Mouse (Mus musculus): ENCODE data around the gene Polq.
"Not testable (repeated sequence)": the region's sequence is repeated elsewhere in the genome, so short reads cannot be mapped to it uniquely, and the experiment has no call there.

Gene Polq

GRCm38 (mm10) chr16:37094169-37094833, 82.7 kb downstream of the Polq start:
- no peak for DNase-seq (ENCODE audit: low spot score in 2 of 2)

GRCm38 (mm10) chr16:37108763-37109162, 97.2 kb downstream of the Polq start:
- DNase-seq (ENCODE audit: low spot score in 2 of 2): no peak

GRCm38 (mm10) chr16:37109285-37109684, 97.7 kb downstream of the Polq start:
- no peak for DNase-seq (ENCODE audit: low spot score in 2 of 2)

DNA sequence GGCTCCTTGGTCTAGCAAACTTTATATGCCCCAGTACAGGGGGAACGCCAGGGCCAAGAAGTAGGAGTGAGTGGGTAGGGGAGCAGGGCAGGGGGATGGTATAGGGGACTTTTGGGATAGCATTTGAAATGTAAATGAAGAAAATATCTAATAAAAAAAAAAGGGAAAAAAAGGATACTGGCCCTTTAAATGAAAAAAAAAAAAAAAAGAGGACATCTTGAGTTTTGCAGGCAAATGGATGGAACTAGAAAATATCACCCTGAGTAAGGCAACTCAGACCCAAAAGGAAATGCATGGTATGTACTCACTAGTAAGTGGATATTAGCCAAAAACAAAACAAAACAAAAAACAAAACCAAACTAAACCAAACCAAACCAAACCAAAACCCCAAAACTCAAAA, 113.6 kb downstream of the Polq start:
- DNase-seq (ENCODE audit: low spot score in 2 of 2): not testable (repeated sequence)

All from urinary bladder, adult 18-20 months (tissue).